Mouse (Mus musculus): ENCODE data around the gene Gm10490.
A peak's percentile ranks its signal among the peaks of the same experiment; 100 is the strongest.
"Not testable (repeated sequence)": the region's sequence is repeated elsewhere in the genome, so short reads cannot be mapped to it uniquely, and the experiment has no call there.

Gm10490 gene

DNA sequence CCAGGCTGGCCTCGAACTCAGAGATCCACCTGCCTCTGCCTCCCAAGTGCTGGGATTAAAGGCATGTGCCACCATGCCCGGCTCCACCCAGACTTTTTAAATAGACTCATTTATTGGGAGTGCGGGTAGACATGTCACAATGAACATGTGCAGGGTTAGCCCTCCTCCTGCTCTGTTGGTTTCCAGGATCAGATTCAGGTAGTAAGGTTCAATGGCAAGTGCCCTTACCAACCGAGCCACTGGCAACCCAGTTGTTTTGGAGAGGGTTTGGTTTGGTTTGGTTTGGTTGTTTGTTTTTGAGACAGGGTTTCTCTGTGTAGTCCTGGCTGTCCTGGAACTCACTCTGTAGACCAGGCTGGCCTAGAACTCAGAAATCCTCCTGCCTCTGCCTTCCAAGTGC is at the start of gene Gm10490:
Gene Gm10490, plus strand, starts transcription at position 301 of the 400 bp plus-strand sequence.
- DNase-seq, result not testable (repeated sequence)

DNA sequence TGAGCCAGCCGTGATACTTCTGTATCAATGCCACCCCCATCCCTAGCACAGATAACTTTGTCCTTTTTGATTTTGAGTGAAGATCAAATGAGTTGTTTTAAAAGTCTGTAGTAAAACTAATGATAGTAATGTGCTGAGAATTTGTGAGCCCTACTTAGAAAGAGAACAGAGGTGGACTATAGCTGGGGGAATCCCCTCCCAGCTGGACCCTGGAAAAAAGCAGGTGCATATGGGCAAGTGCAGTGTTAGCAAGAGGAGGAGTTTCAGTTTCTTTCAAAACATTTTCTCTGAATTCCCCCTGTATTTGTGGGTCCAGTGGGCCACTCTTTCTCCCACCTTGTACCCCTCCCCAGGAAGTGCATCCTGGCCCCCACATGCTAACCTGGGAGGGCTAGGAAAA is 46.2 kb upstream of the Gm10490 start:
- no peak for DNase-seq

DNA sequence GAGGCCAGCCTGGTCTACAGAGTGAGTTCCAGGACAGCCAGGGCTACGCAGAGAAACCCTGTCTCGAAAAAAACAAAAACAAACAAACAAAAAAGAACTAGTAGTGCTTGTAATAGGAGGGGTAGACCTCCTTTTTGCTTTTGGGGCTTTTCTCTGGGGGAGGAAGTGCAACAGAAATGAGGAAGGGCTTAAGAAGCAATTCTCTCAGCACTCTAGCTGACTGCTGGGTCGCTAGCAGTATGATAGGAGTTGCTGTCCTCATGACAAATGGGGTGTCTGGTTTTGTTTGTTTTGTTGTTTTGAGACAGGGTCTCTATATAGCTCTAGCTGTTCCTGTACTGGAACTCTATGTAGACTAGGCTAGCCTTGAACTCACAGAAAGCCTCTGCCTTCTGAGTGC is 44.8 kb upstream of the Gm10490 start:
- DNase-seq, result no peak

DNA sequence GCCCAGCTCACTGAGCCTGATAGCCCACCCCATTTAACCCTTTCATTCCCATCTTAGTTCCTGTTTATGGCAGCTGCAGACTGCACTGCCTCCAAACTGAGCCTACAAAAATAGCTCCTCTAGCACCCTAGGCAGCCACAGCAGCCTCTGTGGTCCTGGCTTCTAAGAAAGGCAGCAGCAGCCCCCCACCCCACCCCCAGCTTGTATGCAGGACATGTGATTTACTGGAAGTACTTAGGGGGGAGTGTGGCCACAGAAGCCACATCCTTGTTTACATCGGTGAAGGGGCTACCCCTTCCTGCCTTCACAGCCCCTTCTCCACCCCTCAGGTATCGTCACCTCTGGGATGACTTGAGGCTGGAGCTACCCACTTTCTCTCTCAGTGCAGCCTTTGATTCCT is 44.0 kb upstream of the Gm10490 start:
- no peak for DNase-seq

DNA sequence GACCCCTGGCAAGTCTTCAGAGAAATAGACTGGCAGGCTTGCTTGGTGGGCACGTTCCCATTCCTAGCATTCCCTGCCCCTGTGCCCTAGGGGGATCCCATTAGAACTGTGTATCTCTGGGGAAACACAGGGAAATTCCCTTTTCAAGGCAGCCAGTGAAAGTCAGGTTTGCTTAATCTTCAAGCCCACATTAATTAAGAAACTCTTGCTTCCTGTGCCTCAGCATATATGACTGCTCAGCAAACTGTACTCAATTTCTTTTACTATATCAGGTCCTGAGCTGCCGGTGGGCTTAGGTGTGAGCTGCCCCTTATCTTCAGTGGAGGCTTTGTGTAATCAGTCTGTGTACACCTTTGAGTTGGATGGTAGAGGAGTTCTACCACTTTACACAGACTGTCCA is 43.6 kb upstream of the Gm10490 start:
- DNase-seq, result no peak

DNA sequence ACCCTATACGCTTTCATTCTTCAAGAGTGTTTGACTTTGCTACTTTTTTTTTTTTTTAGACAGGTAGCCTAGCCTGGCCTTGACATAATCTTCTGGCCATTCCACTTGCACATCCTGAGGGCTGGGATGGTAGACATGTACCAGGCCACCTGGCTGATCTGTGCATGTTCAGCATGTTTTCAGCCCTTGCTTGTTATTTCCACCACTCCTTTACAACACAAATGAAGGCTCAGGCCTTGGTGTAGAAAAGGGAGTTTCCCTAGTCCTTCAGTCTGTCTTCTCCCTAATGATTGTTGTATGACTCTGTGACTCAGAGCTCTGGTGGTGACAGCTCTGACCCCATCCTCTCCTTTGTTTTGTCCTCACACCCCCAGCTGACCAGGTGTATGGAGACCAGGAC is 42.2 kb upstream of the Gm10490 start:
- DNase-seq, result no peak

DNA sequence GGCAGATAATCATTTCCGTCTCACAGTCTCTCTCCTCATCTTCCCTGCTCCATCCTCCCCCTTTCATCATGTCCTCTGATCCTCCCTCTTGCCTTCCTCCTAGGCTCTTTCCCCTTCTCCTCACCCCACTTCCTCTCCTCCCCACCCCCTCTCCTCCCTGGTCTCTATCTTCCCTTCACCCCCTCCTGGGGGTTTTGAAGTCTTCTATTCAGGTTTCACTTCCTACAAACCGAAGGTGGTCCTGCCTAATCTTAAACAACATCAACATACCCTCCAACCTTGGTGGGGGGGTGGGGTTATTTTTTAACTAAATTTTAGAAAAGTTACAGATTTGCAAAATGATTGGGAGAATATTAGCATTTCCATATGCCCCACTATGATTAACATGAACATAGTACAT is 40.8 kb upstream of the Gm10490 start:
- no peak for DNase-seq

DNA sequence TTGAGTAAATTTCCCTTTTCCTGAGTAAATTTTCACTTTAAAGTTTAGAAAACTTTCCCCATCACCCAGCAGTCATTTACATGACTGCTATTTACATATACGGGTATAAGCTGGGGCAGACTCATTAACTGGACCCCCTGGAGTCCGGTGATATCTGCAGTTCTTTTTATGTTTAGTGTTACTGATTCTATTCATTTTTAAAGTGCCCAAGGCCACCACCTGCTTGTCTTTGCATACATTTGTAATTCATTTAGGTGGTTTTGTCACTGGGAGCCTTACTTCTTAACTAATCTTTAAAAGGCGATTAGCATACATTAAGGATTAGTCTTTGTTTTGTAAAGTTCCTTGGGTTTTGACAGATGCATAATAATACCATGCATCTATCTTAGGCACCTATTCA is 39.5 kb upstream of the Gm10490 start:
- no peak for DNase-seq

DNA sequence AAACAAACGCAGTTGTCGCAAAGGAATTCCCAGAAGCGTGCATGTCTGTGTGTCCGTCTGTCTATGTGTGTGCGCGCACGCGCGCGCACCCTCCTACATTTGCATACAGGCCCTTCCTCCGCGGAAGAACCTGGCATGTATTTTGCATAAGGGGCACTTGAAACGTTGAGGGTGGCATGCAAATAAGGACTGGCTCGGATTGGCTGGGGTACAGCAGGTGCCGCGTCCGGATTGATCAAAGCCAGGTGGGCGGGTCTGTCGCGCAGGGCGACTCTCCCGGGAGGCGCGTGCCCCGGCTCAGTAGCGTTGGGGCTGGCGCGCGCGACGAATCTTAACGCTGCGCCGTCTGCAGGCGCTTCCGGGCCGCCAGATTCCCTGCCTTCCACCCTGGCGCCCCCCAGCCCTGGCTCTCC is 31.3 kb upstream of the Gm10490 start, which contains the start of gene Pim2:
Gene Pim2, plus strand, starts transcription at position 256 of the 413 bp plus-strand sequence.
- peak; percentile 88 to 90 for DNase-seq

DNA sequence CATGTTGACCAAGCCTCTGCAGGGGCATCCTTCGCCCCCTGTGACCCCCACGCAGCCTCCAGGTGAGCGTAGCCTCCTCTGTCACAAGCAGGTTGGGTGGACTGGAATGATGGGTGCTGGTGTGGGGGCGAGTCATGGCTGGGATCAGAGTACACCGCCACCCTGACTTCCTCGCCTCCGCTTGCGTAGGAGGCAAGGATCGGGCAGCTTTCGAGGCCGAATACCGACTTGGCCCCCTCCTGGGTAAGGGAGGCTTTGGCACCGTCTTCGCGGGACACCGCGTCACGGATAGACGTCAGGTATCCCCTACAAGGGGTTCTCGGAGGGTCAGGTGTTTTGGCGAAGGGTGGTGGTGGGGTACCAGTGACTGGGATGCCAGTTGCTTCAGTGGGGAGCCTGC is 30.8 kb upstream of the Gm10490 start:
- peak in 1 of 2 experiments; percentile 16 for DNase-seq

DNA sequence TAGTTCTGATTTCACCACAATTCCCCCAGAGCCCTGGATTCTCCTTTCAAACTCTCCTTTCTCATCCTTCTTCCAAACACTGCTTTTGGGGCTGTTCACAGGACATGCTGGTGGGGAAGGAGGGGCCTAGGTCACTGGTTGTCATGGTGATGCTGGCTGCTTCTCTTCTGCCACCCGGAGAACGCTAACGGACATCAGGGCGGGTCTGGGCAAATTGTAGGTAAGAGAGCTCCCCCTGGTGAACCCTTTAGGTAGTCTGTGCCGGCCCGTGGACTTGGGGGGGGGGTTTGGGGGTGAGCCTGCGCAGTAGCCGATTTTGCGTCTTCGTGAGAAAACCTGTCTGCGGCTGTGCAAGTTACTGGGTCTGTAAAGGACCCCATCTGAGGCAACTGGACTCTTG is 29.5 kb upstream of the Gm10490 start:
- peak; percentile 56 to 70 for DNase-seq

DNA sequence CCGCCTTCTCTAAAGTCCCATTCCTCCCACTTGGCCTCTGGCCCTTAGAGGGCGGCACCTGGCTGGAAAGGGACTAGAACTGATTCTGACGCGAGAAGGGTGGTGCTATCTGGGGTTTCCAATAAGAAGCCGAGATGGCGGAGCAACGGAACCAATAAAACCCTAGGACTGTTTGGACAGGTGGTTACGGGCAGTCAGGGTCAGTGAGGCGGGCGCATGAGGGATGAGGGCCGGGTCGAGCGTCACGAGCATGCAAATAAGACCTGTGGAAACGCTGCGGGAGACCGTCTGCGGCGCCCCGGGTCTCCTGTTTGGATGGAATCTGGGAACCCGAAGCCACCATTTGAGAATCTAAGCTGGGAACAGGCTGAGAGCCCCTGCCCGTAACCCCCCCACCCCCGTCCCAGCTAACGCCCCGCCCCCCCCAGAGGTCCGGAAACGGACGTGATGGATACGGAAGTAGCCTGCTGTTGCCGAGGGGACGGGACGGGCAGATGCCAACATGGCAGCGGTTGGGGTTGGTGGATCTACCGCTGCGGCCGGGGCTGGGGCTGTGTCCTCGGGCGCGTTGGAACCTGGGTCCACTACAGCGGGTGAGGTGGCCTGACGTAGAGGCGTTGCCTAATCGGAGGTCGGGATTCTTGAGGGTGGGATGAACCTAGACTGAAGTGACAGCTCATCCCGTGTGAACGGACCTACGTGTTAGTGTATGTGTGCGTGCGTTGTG is 25.3 kb upstream of the Gm10490 start, which contains the start of gene Slc35a2:
Gene Slc35a2, plus strand, starts transcription at position 188 of the 727 bp plus-strand sequence.
- peak; percentile 91 to 94 for DNase-seq

DNA sequence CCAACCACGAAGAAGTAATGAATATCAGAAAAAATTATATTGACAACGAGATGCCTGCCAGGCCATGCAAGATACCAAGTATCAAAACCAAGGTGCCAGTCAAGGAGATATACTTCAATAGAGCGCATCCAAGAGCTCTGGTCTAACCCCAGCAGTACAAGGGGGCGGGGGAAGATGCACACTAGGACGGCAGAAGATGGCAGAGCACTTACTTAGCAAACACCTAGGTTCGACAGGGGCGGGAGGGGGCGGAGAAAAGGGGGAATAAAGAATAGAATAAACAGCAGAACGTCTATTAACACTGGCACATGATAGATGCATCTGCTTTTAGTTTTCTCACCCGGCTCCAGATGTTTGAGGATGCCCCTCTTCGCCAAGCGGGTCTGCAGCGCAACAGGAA is 11.1 kb upstream of the Gm10490 start:
- DNase-seq, result no peak

DNA sequence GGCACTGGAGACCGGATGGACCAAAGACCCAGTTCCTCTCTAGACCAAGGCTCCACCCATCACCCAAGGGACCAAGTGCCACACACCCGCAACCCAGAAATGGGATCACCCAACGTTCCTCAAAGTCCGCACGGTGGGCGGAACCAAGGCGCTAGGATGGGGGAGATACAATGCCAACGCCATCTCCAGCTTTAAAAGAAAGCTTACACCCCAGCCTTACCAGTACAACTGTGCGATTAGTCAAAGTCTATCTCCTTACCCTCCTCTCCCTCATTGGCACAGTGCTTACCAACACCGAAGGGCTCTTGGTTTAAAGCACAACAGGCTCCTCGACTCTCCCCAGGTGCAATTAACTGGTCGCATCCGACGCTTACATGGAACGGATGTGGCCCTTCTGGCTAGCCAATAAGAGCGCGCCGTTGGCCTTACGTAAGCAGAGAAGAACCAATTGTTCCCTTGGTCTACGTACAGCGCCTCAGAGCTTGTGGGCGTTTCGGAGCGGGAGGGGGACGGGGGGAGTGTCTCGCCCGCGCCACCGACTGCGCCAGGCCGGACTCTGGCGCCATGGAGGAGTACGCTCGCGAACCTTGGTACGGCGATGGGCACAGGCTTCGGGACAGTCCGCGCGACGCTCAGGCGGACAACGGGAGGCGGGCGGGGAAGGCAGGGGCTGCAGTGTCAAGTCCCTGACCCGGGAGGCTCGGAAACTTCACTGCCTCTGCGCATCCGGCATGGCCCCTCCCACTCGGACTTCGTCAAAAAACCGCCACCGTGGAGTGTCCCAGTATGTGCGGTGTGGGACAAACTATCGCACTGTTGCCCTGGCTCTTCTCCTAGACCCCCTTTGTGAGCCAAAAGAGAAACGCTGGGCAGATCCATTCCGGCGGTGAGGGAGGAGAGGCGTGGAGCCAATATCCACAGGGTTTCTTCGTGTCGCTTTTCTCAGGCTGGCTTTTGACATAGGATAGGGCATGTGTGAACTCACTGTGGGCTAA is 10.2 kb upstream of the Gm10490 start, which contains the start of the genes Pqbp1 and Timm17b:
Gene Pqbp1, minus strand, starts transcription at position 390 of the 995 bp plus-strand sequence.
Gene Timm17b, plus strand, starts transcription at position 478 of the 995 bp plus-strand sequence.
- peak; percentile 92 to 94 for DNase-seq

DNA sequence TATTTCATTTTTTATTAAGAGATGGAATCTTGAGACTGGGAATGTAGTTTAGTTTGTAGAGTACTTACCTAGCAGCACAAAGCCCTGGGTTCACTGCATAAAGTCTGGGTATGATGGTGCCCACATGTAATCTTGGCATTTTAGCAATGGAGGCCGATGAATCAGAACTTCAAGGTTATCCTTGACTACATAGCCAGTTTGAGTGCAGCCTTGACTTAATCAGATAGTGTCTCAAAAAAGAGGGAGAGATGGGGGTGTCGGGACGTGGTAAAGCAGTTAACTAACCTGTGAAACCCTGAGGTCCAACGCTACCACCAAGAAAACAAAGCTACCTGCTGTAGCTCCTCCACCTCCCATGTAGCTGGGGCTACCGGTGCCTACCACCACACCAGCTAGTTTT is 4.9 kb upstream of the Gm10490 start:
- no peak for DNase-seq

DNA sequence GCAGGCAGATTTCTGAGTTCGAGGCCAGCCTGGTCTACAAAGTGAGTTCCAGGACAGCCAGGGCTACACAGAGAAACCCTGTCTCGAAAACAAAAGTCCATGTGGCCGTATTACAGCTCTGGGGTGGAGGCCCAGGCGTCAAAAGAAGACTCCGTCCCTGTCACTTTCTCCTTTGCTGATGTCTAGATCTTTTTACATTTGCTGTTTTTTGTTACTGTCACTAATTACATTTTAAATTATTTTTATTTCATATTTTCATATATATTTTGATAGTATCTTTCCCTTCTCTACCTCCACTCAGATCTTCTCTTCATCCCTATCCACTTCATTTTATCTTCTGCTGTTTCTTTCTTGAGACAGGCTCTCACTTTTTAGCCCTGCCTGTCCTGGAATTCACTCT is 1.6 kb upstream of the Gm10490 start, which contains the start of gene Gm10491:
Gene Gm10491, minus strand, starts transcription at position 101 of the 400 bp plus-strand sequence.
- no peak for DNase-seq

DNA sequence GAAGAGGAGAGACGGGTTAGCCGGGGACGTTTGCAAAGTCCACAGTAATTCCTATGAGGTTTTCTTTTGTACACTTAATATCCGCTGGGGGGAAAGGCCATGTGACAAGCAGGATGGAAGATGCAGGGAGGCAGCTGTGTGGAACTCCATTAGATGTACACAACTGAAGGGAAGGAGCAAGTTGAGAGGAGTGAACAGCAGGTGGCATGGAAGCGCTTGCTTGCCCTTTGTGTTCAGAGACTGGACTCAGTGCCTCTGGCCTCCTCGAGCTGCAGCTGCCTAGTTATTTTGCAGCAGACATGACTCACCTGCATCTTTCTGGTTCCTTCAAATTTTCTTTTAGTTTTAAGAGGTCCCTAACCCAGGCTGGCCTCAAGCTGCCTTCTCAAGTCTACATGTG is 1.1 kb downstream of the Gm10490 start:
- no peak for DNase-seq

DNA sequence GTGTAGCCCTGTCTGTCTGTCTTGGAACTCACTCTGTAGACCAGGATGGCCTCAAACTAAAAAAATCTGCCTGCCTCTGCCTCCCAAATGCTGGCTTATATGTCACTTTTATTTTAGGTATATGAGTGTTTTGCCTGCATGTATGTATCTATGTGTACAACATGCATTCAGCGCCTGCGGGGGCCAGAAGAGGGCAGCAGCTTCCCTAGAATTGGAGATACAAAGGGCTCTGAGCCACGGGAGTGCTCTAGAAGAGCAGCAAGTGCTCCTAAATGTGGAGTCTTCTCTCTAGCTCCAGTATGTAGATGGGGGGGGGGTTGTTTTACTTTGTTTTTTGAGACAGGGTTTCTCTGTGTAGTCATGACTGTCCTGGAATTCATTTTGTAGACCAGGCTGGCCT is 6.3 kb downstream of the Gm10490 start:
- DNase-seq, result peak in 1 of 2 experiments; percentile 45

DNA sequence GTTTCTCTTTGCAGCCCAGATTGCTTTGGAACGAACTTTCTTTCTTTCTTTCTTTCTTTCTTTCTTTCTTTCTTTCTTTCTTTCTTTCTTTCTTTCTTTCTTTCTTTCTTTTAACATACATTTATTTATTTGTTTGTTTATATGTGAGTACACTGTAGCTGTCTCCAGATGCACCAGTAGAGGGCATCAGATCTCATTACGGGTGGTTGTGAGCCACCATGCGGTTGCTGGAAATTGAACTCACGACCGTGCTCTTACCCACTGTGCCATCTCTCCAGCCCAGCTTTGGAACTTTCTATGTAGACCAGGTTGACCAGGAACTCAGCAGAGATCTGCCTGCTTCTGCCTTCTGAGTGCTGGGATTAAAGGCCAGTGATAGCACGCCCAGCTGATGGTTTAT is 8.6 kb downstream of the Gm10490 start:
- not testable (repeated sequence) for DNase-seq

DNA sequence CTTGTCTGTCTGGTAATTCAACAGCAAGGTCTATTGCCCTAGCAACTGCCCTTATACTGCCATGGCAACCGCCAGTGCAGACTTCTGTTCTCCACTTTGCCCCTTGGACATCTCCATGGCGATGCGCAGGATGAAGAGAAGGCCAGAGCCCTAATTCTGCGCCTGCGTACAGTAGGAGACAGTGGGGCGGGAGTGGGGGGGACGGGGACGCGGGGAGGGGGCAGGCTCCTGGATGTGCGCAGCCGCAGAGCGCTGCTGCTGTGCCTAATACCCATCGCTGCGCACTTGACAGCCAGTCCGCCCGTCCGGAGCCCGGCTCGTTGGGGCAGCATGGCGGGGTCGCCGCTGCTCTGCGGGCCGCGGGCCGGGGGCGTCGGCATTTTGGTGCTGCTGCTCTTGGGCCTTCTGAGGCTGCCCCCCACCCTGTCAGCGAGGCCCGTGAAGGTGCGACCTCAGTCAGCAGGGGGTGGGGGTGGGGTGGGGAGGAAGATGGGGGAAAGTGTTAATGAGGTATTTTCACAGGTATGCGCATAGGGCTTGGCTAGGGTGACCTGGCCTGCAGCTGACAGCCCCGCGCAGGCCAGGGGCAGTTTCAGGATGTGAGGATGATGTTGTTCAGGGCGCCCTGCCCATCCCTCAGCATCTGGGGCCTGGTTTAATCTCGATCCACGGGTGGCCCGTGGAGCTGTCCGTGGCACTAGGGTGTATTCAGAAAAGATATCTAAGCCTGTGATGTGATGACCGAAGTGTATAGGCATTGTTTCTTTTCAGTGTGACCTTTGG is 10.4 kb downstream of the Gm10490 start, which contains the start of gene Pcsk1n:
Gene Pcsk1n, plus strand, starts transcription at position 222 of the 783 bp plus-strand sequence.
- no peak for DNase-seq

DNA sequence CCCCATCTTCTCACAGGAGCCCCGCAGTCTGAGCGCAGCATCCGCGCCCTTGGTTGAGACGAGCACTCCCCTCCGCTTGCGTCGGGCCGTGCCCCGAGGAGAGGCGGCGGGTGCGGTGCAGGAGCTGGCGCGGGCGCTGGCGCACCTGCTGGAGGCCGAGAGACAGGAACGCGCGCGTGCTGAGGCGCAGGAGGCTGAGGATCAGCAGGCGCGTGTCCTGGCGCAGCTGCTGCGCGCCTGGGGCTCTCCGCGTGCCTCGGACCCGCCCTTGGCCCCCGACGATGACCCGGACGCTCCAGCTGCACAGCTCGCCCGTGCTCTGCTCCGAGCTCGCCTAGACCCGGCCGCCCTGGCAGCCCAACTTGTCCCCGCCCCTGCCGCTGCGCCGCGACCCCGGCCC is 12.7 kb downstream of the Gm10490 start:
- no peak for DNase-seq

DNA sequence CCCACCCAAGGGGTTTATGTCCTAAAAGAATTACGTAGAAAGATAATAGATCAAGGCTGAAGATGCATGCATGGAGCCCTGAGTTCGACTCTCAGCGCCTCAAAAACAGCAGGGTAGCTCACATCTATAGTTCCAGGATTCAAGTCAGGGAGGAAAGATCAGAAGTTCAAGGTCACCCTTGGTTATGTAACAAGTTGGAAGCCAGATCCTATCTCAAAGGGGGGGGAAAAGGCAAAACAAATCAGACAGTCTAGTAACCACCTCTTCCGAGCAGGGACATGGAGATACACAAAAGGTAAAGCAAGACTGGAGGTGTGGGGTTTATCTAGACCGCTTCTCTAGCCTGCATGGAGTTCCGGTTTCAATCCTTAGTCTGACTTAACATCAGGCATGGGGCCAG is 16.9 kb downstream of the Gm10490 start:
- DNase-seq, result no peak
